Mouse (Mus musculus): Measurements from ENCODE around the gene Tgm1.

- TF ChIP-seq GATA1 (IDR thresholded peaks at IDR 0.05; ENCODE audit: borderline replicate concordance, low read length) = no peak
- TF ChIP-seq FLI1 (IDR thresholded peaks at IDR 0.05; ENCODE audit: low read length) = no peak
Observed at GRCm38 (mm10) chr14:55726261-55726660, 12.5 kb upstream of the Tgm1 start.

Measured in megakaryocyte, embryonic 14.5 days (primary cell).